Mouse (Mus musculus): ENCODE data around the gene Adck2. TPM values are rescaled to one million over a fixed set of nuclear protein-coding genes. Genes with fewer than 3 reads are reported as not detected.

Adck2 gene
- polyA plus RNA-seq, 1 experiment, result 33.2 TPM

- H3K4me3 ChIP-seq (replicated peaks; ENCODE audit: insufficient read depth, low read depth, low read length), result no peak overlapping the region
- DNase-seq, result peak; percentile 82 to 84
- H3K27ac ChIP-seq (ENCODE audit: insufficient read depth, low read length), result no peak overlapping the region
- no peaks in the 10 kb centered on the region for H3K27me3 ChIP-seq (ENCODE audit: control insufficient read depth, insufficient read depth, low read length)
- 23% methylated on average over 23 of the region's 23 CpGs for WGBS
- H3K4me1 ChIP-seq (ENCODE audit: control insufficient read depth, insufficient read depth, low read length), result peaks cover 3% of the 10 kb centered on the region; the same call in 1 of the 2 replicates
- TF ChIP-seq POLR2A (IDR thresholded peaks at IDR 0.05; ENCODE audit: borderline replicate concordance, insufficient read depth, low read length), result no peak
- TF ChIP-seq CTCF (IDR thresholded peaks at IDR 0.05; ENCODE audit: borderline replicate concordance, insufficient read depth, low read depth, low read length), result peak; percentile 64; the same call in 1 of the 2 replicates
Observed at GRCm38 (mm10) chr6:39562166-39563015, 11.3 kb upstream of the Adck2 start.

DNA sequence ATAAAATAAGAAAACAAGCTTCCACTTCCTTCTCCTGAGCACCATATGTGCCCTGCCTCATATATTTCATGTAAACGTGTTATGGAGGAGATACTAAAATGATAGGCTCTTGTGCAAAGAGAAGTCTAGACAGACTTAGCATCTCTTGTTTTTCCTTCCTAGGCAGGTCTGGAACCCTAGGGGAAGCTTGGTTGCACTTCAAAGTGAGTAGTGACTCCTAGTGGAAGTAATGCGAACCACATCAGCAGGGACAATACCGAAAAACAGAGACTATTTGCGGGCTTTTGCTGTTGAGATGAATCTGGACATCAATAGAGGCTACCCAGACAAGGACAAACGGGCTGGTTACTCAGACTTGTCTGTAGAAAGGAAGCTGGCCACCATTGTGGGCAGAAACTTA is 6.1 kb upstream of the Adck2 start:
- WGBS, result 12% methylated on average over 5 of the region's 5 CpGs
- Histone ChIP-seq H3K27ac (ENCODE audit: insufficient read depth, low read length) (no peak overlapping the region), H3K4me1 (ENCODE audit: control insufficient read depth, insufficient read depth, low read length) (no peaks in the 10 kb centered on the region), H3K4me3 (replicated peaks; ENCODE audit: insufficient read depth, low read depth, low read length) (no peak overlapping the region), H3K27me3 (ENCODE audit: control insufficient read depth, insufficient read depth, low read length) (no peaks in the 10 kb centered on the region)
- peak in 1 of 2 experiments; percentile 32 for DNase-seq
- TF ChIP-seq CTCF (IDR thresholded peaks at IDR 0.05; ENCODE audit: borderline replicate concordance, insufficient read depth, low read depth, low read length) (peak; percentile 53; the same call in 1 of the 2 replicates), POLR2A (IDR thresholded peaks at IDR 0.05; ENCODE audit: borderline replicate concordance, insufficient read depth, low read length) (no peak)

DNA sequence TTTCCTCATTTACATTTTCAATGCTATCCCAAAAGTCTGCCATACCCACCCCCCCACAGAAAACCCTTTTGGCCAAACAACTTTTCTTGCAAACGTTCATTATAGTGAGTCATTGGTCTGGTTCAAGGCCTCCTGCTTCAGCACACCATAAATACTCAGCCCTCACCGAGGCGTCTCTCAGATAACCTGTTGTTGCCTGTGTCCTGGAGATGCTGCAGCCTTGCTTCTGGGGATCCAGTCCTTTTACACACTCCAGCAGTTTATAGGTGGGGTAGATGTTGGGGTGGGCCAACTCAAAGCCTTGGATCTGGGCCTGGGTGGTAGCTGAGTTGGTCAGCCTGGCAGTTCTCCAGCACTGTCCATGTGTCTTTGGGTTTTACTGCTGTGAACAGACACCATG is 3.2 kb upstream of the Adck2 start:
- H3K4me3 ChIP-seq (replicated peaks; ENCODE audit: insufficient read depth, low read depth, low read length), result no peak overlapping the region
- H3K27ac ChIP-seq (ENCODE audit: insufficient read depth, low read length), result no peak overlapping the region
- DNase-seq, result no peak
- no peaks in the 10 kb centered on the region for H3K4me1 ChIP-seq (ENCODE audit: control insufficient read depth, insufficient read depth, low read length)
- no peaks in the 10 kb centered on the region for H3K27me3 ChIP-seq (ENCODE audit: control insufficient read depth, insufficient read depth, low read length)
- WGBS, result 71% methylated on average over 3 of the region's 3 CpGs
- TF ChIP-seq CTCF (IDR thresholded peaks at IDR 0.05; ENCODE audit: borderline replicate concordance, insufficient read depth, low read depth, low read length), result no peak
- no peak for TF ChIP-seq POLR2A (IDR thresholded peaks at IDR 0.05; ENCODE audit: borderline replicate concordance, insufficient read depth, low read length)

GRCm38 (mm10) chr6:39574555-39574869 is 839 bp downstream of the Adck2 start:
- Histone ChIP-seq H3K27me3 (ENCODE audit: control insufficient read depth, insufficient read depth, low read length) (no peaks in the 10 kb centered on the region), H3K27ac (ENCODE audit: insufficient read depth, low read length) (peak overlapping the region; percentile 80), H3K4me3 (replicated peaks; ENCODE audit: insufficient read depth, low read depth, low read length) (peak overlapping the region; percentile 74), H3K4me1 (ENCODE audit: control insufficient read depth, insufficient read depth, low read length) (no peaks in the 10 kb centered on the region)
- WGBS, result 2% methylated on average over 10 of the region's 10 CpGs
- peak; percentile 39 to 54 for DNase-seq
- TF ChIP-seq POLR2A (IDR thresholded peaks at IDR 0.05; ENCODE audit: borderline replicate concordance, insufficient read depth, low read length) (no peak), CTCF (IDR thresholded peaks at IDR 0.05; ENCODE audit: borderline replicate concordance, insufficient read depth, low read depth, low read length) (no peak)

- WGBS, result 71% methylated on average over 7 of the region's 7 CpGs
- TF ChIP-seq POLR2A (IDR thresholded peaks at IDR 0.05; ENCODE audit: borderline replicate concordance, insufficient read depth, low read length) (no peak), CTCF (IDR thresholded peaks at IDR 0.05; ENCODE audit: borderline replicate concordance, insufficient read depth, low read depth, low read length) (no peak)
- no peak for DNase-seq
- Histone ChIP-seq H3K4me1 (ENCODE audit: control insufficient read depth, insufficient read depth, low read length) (no peaks in the 10 kb centered on the region), H3K27me3 (ENCODE audit: control insufficient read depth, insufficient read depth, low read length) (no peaks in the 10 kb centered on the region), H3K4me3 (replicated peaks; ENCODE audit: insufficient read depth, low read depth, low read length) (peak overlapping the region; percentile 74), H3K27ac (ENCODE audit: insufficient read depth, low read length) (peak overlapping the region; percentile 80; the same call in 1 of the 2 replicates)
Observed at GRCm38 (mm10) chr6:39574951-39575350, 1.3 kb downstream of the Adck2 start.

DNA sequence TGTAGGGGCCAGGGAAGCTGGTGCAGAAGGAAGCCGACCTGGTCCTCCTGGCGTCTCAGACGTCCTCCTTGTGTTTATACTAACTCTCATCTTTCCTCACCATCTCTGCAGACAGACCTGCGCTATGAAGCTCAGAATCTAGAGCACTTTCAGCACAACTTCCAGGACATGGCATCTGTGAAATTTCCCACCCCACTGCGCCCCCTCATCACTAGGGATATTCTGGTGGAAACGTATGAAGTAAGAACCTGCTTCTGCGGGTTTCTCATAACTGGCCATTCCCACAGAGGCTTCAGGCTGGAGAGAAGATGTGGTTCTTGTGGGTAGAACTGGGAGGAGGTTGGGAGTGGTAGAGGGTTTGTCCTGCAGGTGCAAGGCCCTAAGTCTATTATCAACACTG is 5.9 kb downstream of the Adck2 start:
- no peaks in the 10 kb centered on the region for H3K27me3 ChIP-seq (ENCODE audit: control insufficient read depth, insufficient read depth, low read length)
- TF ChIP-seq POLR2A (IDR thresholded peaks at IDR 0.05; ENCODE audit: borderline replicate concordance, insufficient read depth, low read length) (no peak), CTCF (IDR thresholded peaks at IDR 0.05; ENCODE audit: borderline replicate concordance, insufficient read depth, low read depth, low read length) (no peak)
- WGBS, result 91% methylated on average over 7 of the region's 7 CpGs
- H3K4me3 ChIP-seq (replicated peaks; ENCODE audit: insufficient read depth, low read depth, low read length), result no peak overlapping the region
- no peaks in the 10 kb centered on the region for H3K4me1 ChIP-seq (ENCODE audit: control insufficient read depth, insufficient read depth, low read length)
- DNase-seq, result no peak
- H3K27ac ChIP-seq (ENCODE audit: insufficient read depth, low read length), result no peak overlapping the region

GRCm38 (mm10) chr6:39580558-39580957 is 6.9 kb downstream of the Adck2 start:
- 84% methylated on average over 2 of the region's 2 CpGs for WGBS
- DNase-seq, result no peak
- no peaks in the 10 kb centered on the region for H3K27me3 ChIP-seq (ENCODE audit: control insufficient read depth, insufficient read depth, low read length)
- no peak overlapping the region for H3K4me3 ChIP-seq (replicated peaks; ENCODE audit: insufficient read depth, low read depth, low read length)
- H3K27ac ChIP-seq (ENCODE audit: insufficient read depth, low read length), result no peak overlapping the region
- TF ChIP-seq CTCF (IDR thresholded peaks at IDR 0.05; ENCODE audit: borderline replicate concordance, insufficient read depth, low read depth, low read length) (no peak), POLR2A (IDR thresholded peaks at IDR 0.05; ENCODE audit: borderline replicate concordance, insufficient read depth, low read length) (no peak)
- H3K4me1 ChIP-seq (ENCODE audit: control insufficient read depth, insufficient read depth, low read length), result no peaks in the 10 kb centered on the region
